Mouse (Mus musculus): ENCODE data around the gene Cbx7. TPM values are rescaled to one million over a fixed set of nuclear protein-coding genes. Genes with fewer than 3 reads are reported as not detected.

Gene Cbx7
- polyA plus RNA-seq, 1 experiment from 2014 or later = 1.5 TPM

- H3K36me3 ChIP-seq (ENCODE audit: control insufficient read depth, insufficient read depth, low read length) = no peaks in the 10 kb centered on the region
These were observed 14.4 kb downstream of the Cbx7 start for GRCm38 (mm10) chr15:79956559-79956958.

DNA sequence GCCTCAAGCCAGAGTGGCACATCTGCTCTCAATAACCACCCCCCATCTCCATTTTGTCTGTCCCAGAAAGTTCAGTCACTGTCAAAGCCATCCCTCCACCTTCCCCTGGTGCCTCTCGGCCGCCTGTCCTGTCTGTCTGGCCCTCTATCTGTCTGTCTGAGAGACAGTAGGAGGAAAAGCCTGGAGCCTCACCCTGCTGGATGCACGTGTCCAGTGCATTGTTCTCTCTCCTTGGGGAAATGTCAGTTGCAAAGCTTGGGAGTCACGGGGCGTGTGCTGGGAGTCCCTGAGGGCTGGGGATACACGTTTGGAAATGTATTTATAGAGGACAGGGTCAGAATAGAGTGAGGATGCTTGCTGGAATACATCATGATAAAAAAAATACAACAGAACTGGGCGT, 17.4 kb downstream of the Cbx7 start:
- Histone ChIP-seq H3K9ac (ENCODE audit: low read length) (no peak overlapping the region), H3K27me3 (ENCODE audit: control insufficient read depth, insufficient read depth, low read length) (no peaks in the 10 kb centered on the region), H3K27ac (replicated peaks in 1 of 2; ENCODE audit: control insufficient read depth in 1 of 2, insufficient read depth in 1 of 2, low read depth in 2 of 2, low read length in 2 of 2) (no peak overlapping the region), H3K4me1 (ENCODE audit: control insufficient read depth in 2 of 2, insufficient read depth in 2 of 2, low read length in 2 of 2) (peaks cover 37% of the 10 kb centered on the region in 2 experiments), H3K36me3 (ENCODE audit: control insufficient read depth, insufficient read depth, low read length) (no peaks in the 10 kb centered on the region), H3K4me3 (ENCODE audit: control insufficient read depth in 1 of 2, insufficient read depth in 1 of 2, low read depth in 1 of 2, low read length in 2 of 2) (no peak overlapping the region), H3K9me3 (ENCODE audit: control insufficient read depth, low read length) (no peaks in the 10 kb centered on the region), H3K4me2 (ENCODE audit: low read length) (no peak overlapping the region)
- WGBS = 49% methylated on average over 7 of the region's 7 CpGs
- ATAC-seq (ENCODE audit: insufficient number of reproducible peaks, insufficient read depth, low FRiP score, low read depth) = no peak

More at GRCm38 (mm10) chr15:79956559-79956958, 14.4 kb downstream of the Cbx7 start:
- Histone ChIP-seq H3K4me1 (ENCODE audit: control insufficient read depth in 2 of 2, insufficient read depth in 2 of 2, low read length in 2 of 2) (peaks cover 15 to 16% of the 10 kb centered on the region in 2 experiments), H3K4me2 (ENCODE audit: low read length) (no peak overlapping the region), H3K27me3 (ENCODE audit: control insufficient read depth, insufficient read depth, low read length) (no peaks in the 10 kb centered on the region), H3K9me3 (ENCODE audit: control insufficient read depth, low read length) (no peaks in the 10 kb centered on the region), H3K27ac (replicated peaks in 1 of 2; ENCODE audit: control insufficient read depth in 1 of 2, insufficient read depth in 1 of 2, low read depth in 2 of 2, low read length in 2 of 2) (no peak overlapping the region), H3K4me3 (ENCODE audit: control insufficient read depth in 1 of 2, insufficient read depth in 1 of 2, low read depth in 1 of 2, low read length in 2 of 2) (no peak overlapping the region), H3K9ac (ENCODE audit: low read length) (no peak overlapping the region)
- WGBS = 62% methylated on average over 8 of the region's 8 CpGs
- no peak for ATAC-seq (ENCODE audit: insufficient number of reproducible peaks, insufficient read depth, low FRiP score, low read depth)

DNA sequence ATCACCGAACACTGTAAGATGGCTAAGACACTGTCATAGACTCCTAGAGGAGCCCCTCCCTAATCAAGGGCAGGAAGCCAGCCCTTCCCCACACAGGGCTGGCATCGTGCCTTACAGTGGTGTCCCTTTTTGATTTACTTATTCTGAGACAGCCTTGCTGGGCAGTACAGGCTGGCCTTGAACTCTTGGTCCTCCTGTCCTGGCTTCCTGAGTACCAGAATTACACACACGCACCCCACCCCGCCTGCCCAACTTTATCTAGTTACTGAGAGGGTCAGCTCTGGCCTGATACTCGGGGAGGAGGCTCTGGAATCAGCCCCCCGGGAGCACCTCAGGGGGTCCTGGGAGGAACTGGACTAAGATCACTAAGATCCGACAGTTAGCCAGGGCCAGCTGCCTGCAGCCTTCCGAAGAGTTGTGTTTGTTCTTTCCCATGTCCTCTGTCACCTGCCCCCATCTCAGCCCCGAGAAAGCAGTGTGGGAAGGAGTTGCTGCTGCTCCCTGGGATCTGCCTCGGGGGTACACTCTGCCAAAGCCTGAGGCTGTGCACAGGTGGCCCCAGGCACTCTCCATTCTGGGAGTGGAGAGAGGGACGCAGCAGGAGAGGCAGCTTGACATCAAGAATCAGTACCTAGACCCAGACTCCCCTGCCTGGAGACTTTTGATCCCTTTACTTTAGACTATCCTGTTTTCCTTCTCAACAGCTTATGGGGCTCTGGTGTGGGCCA, 18.3 kb downstream of the Cbx7 start:
- no peaks in the 10 kb centered on the region for H3K27me3 ChIP-seq (ENCODE audit: control insufficient read depth, insufficient read depth, low read length)
- H3K4me2 ChIP-seq (ENCODE audit: low read length) = peak overlapping the region; percentile 36
- no peaks in the 10 kb centered on the region for H3K36me3 ChIP-seq (ENCODE audit: control insufficient read depth, insufficient read depth, low read length)
- no peaks in the 10 kb centered on the region for H3K9me3 ChIP-seq (ENCODE audit: control insufficient read depth, low read length)
- no peak overlapping the region for H3K9ac ChIP-seq (ENCODE audit: low read length)
- 43% methylated on average over 11 of the region's 11 CpGs for WGBS
- no peak overlapping the region for H3K4me3 ChIP-seq (ENCODE audit: control insufficient read depth in 1 of 2, insufficient read depth in 1 of 2, low read depth in 1 of 2, low read length in 2 of 2)
- H3K4me1 ChIP-seq (ENCODE audit: control insufficient read depth in 2 of 2, insufficient read depth in 2 of 2, low read length in 2 of 2) = peaks cover 37% of the 10 kb centered on the region in 2 experiments
- ATAC-seq (ENCODE audit: insufficient number of reproducible peaks, insufficient read depth, low FRiP score, low read depth) = no peak
- H3K27ac ChIP-seq (replicated peaks in 1 of 2; ENCODE audit: control insufficient read depth in 1 of 2, insufficient read depth in 1 of 2, low read depth in 2 of 2, low read length in 2 of 2) = 0 out of 4 replicates have a peak overlapping the region, but pooled peaks of 1 of the 2 experiments have one; percentile 0

GRCm38 (mm10) chr15:79951730-79952503, 19.0 kb downstream of the Cbx7 start:
- Histone ChIP-seq H3K27me3 (ENCODE audit: control insufficient read depth, insufficient read depth, low read length) (no peaks in the 10 kb centered on the region), H3K36me3 (ENCODE audit: control insufficient read depth, insufficient read depth, low read length) (no peaks in the 10 kb centered on the region), H3K27ac (replicated peaks in 1 of 2; ENCODE audit: control insufficient read depth in 1 of 2, insufficient read depth in 1 of 2, low read depth in 2 of 2, low read length in 2 of 2) (peak overlapping the region in 1 of 2 experiments; percentile 62; a peak in 3 of 4 replicates), H3K9me3 (ENCODE audit: control insufficient read depth, low read length) (no peaks in the 10 kb centered on the region), H3K9ac (ENCODE audit: low read length) (no peak overlapping the region), H3K4me2 (ENCODE audit: low read length) (peak overlapping the region; percentile 36), H3K4me1 (ENCODE audit: control insufficient read depth in 2 of 2, insufficient read depth in 2 of 2, low read length in 2 of 2) (peaks cover 37% of the 10 kb centered on the region in 2 experiments), H3K4me3 (ENCODE audit: control insufficient read depth in 1 of 2, insufficient read depth in 1 of 2, low read depth in 1 of 2, low read length in 2 of 2) (no peak overlapping the region)
- WGBS = 24% methylated on average over 14 of the region's 14 CpGs
- peak; percentile 42; the same call in 1 of the 2 replicates for ATAC-seq (ENCODE audit: insufficient number of reproducible peaks, insufficient read depth, low FRiP score, low read depth)

- Histone ChIP-seq H3K36me3 (ENCODE audit: control insufficient read depth, insufficient read depth, low read length) (no peaks in the 10 kb centered on the region), H3K9ac (ENCODE audit: low read length) (peak overlapping the region; percentile 7; the same call in 1 of the 2 replicates), H3K9me3 (ENCODE audit: control insufficient read depth, low read length) (no peaks in the 10 kb centered on the region), H3K4me2 (ENCODE audit: low read length) (0 out of 2 replicates have a peak overlapping the region, but pooled peaks have one; percentile 36), H3K4me3 (ENCODE audit: control insufficient read depth in 1 of 2, insufficient read depth in 1 of 2, low read depth in 1 of 2, low read length in 2 of 2) (no peak overlapping the region), H3K27me3 (ENCODE audit: control insufficient read depth, insufficient read depth, low read length) (no peaks in the 10 kb centered on the region), H3K27ac (replicated peaks in 1 of 2; ENCODE audit: control insufficient read depth in 1 of 2, insufficient read depth in 1 of 2, low read depth in 2 of 2, low read length in 2 of 2) (peak overlapping the region in 1 of 2 experiments; percentile 62; a peak in 2 of 4 replicates), H3K4me1 (ENCODE audit: control insufficient read depth in 2 of 2, insufficient read depth in 2 of 2, low read length in 2 of 2) (peaks cover 37% of the 10 kb centered on the region in 2 experiments)
- 67% methylated on average over 6 of the region's 6 CpGs for WGBS
- ATAC-seq (ENCODE audit: insufficient number of reproducible peaks, insufficient read depth, low FRiP score, low read depth) = no peak
These were observed 19.7 kb downstream of the Cbx7 start for GRCm38 (mm10) chr15:79951226-79951625.

DNA sequence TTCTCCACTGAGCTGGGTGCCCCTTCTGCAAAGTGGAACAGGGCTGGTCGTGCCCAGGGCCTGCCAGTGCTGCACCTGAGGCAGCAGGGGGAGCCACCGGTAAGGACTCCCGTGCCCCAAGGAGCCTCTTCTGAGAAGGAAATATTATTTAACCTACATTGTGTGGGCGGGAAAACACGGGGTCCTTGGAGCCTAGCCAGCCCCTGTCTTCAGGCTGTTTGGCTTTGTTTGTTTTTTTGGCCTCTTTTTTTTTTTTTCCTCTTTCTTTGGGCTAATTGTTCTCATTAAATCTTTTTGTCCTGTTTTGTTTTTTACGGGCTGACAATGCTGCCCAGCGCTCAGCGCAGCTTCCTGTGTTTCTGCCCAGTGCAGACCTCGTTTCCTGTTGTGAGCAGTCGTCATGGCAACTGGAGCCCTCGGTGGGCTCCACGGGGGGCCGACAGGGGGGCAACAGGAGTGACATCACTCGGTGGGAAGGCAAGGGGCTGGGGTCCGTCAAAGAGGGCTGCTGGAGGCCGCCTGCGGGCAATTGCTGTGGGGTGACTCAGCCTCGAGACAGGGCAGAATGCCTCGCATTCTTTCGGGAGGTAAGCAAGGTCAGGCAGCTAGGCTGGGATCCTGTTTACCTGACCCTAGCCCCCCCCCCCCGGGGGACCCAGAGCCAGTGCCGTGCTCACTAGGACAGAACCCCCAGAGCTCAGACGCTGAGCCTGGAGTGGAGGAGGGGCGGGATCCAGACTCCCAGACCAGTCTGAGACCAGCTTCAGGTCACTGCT, 20.5 kb downstream of the Cbx7 start:
- H3K4me3 ChIP-seq (ENCODE audit: control insufficient read depth in 1 of 2, insufficient read depth in 1 of 2, low read depth in 1 of 2, low read length in 2 of 2) = peak overlapping the region; percentile 24 to 26; a peak in 3 of 4 replicates
- peak overlapping the region; percentile 66 for H3K4me2 ChIP-seq (ENCODE audit: low read length)

DNA sequence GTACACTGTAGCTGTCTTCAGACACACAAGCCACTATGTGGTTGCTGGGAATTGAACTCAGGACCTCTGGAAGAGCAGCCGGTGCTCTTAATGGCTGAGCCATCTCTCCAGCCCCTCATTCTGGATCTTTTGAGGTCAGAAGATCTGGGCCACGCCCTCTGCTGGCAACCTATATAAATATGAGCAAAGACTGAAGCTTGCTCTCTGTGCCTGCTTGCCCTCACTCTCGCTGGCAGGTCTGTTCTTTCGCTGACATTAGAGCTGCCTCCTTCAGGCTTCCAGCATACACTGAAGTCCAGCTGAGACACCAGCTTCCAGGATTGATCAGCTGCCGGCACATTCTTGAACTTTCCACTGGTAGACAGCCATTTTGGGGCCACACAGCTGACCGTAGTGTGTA, 23.2 kb downstream of the Cbx7 start:
- Histone ChIP-seq H3K36me3 (ENCODE audit: control insufficient read depth, insufficient read depth, low read length) (no peaks in the 10 kb centered on the region), H3K9ac (ENCODE audit: low read length) (no peak overlapping the region), H3K27me3 (ENCODE audit: control insufficient read depth, insufficient read depth, low read length) (no peaks in the 10 kb centered on the region), H3K27ac (replicated peaks in 1 of 2; ENCODE audit: control insufficient read depth in 1 of 2, insufficient read depth in 1 of 2, low read depth in 2 of 2, low read length in 2 of 2) (no peak overlapping the region), H3K4me2 (ENCODE audit: low read length) (no peak overlapping the region), H3K9me3 (ENCODE audit: control insufficient read depth, low read length) (no peaks in the 10 kb centered on the region), H3K4me3 (ENCODE audit: control insufficient read depth in 1 of 2, insufficient read depth in 1 of 2, low read depth in 1 of 2, low read length in 2 of 2) (no peak overlapping the region), H3K4me1 (ENCODE audit: control insufficient read depth in 2 of 2, insufficient read depth in 2 of 2, low read length in 2 of 2) (peaks cover 32 to 33% of the 10 kb centered on the region in 2 experiments)
- ATAC-seq (ENCODE audit: insufficient number of reproducible peaks, insufficient read depth, low FRiP score, low read depth) = no peak
- 71% methylated on average over 6 of the region's 6 CpGs for WGBS

More for the DNA sequence above, 20.5 kb downstream of the Cbx7 start:
- H3K9ac ChIP-seq (ENCODE audit: low read length) = peak overlapping the region; percentile 47; the same call in 1 of the 2 replicates
- no peak; the same call in 1 of the 2 replicates for ATAC-seq (ENCODE audit: insufficient number of reproducible peaks, insufficient read depth, low FRiP score, low read depth)
- no peaks in the 10 kb centered on the region for H3K36me3 ChIP-seq (ENCODE audit: control insufficient read depth, insufficient read depth, low read length)
- 2% methylated on average over 23 of the region's 24 CpGs for WGBS
- H3K27me3 ChIP-seq (ENCODE audit: control insufficient read depth, insufficient read depth, low read length) = no peaks in the 10 kb centered on the region
- no peaks in the 10 kb centered on the region for H3K9me3 ChIP-seq (ENCODE audit: control insufficient read depth, low read length)
- H3K4me1 ChIP-seq (ENCODE audit: control insufficient read depth in 2 of 2, insufficient read depth in 2 of 2, low read length in 2 of 2) = peaks cover 37% of the 10 kb centered on the region in 2 experiments
- peak overlapping the region; percentile 5 to 62; a peak in 3 of 4 replicates for H3K27ac ChIP-seq (replicated peaks in 1 of 2; ENCODE audit: control insufficient read depth in 1 of 2, insufficient read depth in 1 of 2, low read depth in 2 of 2, low read length in 2 of 2)

Data from heart, embryonic 14.5 days (tissue).